Mouse (Mus musculus): ENCODE data around the gene Gm10097. TPM values are rescaled to one million over a fixed set of nuclear protein-coding genes. Genes with fewer than 3 reads are reported as not detected.

The Gm10097 gene
- 0.07 TPM in 1 of 2 replicates, not detected in the other for polyA plus RNA-seq (2016; fragmentation: Nextera tagmentation; extraction: Ambion mirVana)

DNA sequence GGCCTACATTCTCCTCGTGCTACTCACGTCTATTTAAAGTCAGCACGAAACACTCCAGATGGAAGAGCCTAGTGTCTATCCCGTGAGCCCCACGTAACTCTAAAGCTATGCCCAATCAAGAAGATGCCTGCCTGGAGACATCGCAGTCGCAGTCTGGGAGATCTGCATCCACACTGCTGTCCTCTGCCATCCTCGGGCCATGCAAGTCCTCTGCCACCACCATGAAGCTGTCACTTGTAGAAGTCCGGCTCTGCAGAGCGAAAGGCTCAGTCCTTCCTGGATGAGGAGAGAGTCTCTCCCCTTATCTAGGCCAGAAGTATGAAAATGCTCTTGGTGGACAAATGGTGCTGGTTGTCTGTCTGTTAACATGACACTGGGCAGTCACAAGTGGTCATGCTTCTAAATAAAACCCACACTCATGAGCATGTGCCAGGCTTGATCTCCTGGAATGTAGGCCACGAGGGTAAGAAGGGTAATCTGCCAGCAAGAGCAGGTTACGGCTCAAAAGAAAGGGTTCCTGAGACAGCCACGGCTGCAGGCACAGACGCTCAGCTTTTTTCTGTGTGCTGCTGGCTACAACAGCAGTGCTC is at the start of gene Gm10097:
TSS of gene Gm10097 (plus strand) at position 517 of the 590 bp plus-strand sequence.
- no peaks in the 10 kb centered on the region for H3K9me3 ChIP-seq
- H3K4me1 ChIP-seq, result no peaks in the 10 kb centered on the region
- H3K4me3 ChIP-seq, result no peak within 1 kb of the TSS
- WGBS, result 89% methylated on average over 14 of the region's 14 CpGs
- H3K36me3 ChIP-seq (replicated peaks), result no peaks in the 10 kb centered on the region
- H3K27ac ChIP-seq, result no peak within 1 kb of the TSS
- DNase-seq (ENCODE audit: extremely low spot score, low spot score), result no peak
- no peaks in the 10 kb centered on the region for H3K27me3 ChIP-seq (ENCODE audit: poor library complexity, severe bottlenecking)

DNA sequence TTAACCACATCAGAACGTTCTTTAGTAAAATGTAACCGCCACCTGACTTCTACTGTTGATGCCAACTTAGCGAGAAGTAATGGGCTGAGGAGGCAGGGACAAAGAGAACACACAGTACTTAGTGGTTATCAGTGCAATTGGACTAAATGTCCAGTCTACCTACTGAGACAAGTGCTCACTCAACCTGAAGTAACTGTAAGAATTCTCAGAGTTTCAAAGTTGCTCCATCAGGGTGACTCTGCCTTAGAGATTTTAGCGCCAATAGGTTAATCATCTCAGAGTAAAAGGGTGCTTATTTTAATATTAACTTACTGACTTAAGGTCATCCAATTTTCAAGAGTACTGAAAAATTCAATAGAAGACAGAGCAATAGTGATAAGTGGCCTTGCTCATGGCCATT is 43.1 kb upstream of the Gm10097 start:
- Histone ChIP-seq H3K36me3 (replicated peaks) (no peaks in the 10 kb centered on the region), H3K27me3 (ENCODE audit: poor library complexity, severe bottlenecking) (peaks cover 14% of the 10 kb centered on the region; the same call in 1 of the 2 replicates), H3K27ac (no peak overlapping the region), H3K4me1 (no peaks in the 10 kb centered on the region), H3K9me3 (no peaks in the 10 kb centered on the region), H3K4me3 (no peak overlapping the region)
- DNase-seq (ENCODE audit: extremely low spot score, low spot score), result no peak
- 96% methylated on average over 4 of the region's 4 CpGs for WGBS

DNA sequence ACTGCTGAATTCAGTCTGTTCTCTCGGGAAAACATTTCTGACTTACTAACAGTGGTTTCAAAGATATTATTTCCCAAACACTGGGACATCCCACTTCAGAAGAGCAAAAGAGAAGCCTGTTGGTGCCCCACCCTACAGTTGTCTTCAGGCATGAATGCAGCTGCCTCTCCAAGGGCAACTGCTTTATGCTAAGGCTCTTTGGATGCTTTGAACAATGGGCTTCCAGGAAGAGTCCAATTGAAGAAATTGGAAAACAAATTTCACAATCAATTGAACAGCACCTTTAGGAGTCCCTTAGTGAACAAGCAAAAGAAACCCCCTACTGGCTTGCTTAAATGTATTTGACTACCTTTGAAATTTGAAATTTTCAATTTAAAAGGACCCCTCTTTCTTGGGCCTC is 41.8 kb upstream of the Gm10097 start:
- Histone ChIP-seq H3K36me3 (replicated peaks) (no peaks in the 10 kb centered on the region), H3K27me3 (ENCODE audit: poor library complexity, severe bottlenecking) (peaks cover 18% of the 10 kb centered on the region; the same call in 1 of the 2 replicates), H3K4me3 (no peak overlapping the region), H3K27ac (no peak overlapping the region), H3K4me1 (peaks cover 4% of the 10 kb centered on the region), H3K9me3 (no peaks in the 10 kb centered on the region)
- no peak for DNase-seq (ENCODE audit: extremely low spot score, low spot score)
- 64% methylated on average over 1 of the region's 1 CpGs for WGBS

DNA sequence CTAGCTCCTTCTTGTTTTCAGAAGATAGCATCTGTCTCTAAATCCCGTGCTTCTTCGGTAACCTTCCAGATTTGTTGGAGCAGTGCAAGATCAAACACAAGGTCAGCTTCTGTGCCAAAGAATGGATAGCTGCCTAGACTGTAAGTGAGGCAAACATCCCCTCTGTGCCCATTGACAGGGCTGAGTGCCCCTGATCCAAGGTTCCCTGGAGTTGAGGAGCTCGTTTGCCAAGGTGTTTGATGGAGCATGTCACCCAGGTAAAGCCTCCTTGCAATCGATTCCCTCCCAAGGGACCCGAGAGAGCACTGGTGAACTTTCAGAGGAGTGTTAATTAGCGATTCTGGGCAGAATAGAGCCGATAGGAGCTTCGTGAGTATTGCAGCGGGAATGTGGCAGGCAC is 40.7 kb upstream of the Gm10097 start:
- no peak for DNase-seq (ENCODE audit: extremely low spot score, low spot score)
- no peak overlapping the region for H3K4me3 ChIP-seq
- H3K36me3 ChIP-seq (replicated peaks), result no peaks in the 10 kb centered on the region
- no peak overlapping the region for H3K27ac ChIP-seq
- peaks cover 18% of the 10 kb centered on the region; the same call in 1 of the 2 replicates for H3K27me3 ChIP-seq (ENCODE audit: poor library complexity, severe bottlenecking)
- WGBS, result 87% methylated on average over 9 of the region's 9 CpGs
- peaks cover 12% of the 10 kb centered on the region for H3K4me1 ChIP-seq
- no peaks in the 10 kb centered on the region for H3K9me3 ChIP-seq

DNA sequence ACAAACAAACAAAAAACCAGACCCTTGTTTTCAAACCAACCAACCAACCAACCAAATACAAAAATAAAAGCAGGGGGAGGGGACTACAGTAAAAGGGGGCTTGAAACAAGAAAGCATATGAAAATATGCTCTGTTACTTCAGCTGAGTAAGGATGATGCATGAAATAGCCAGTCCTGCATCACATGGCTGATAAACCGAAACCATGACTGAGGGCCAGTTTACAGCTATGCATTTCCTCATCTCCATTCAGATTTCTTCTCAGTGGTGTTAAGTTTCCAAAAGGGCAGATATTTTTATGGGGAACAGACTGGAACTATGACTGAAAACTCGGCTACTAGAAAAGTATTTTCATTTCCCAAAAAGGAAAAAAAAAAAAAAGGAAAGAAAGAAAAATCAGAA is 39.8 kb upstream of the Gm10097 start:
- Histone ChIP-seq H3K27me3 (ENCODE audit: poor library complexity, severe bottlenecking) (peaks cover 21% of the 10 kb centered on the region), H3K27ac (no peak overlapping the region), H3K4me3 (no peak overlapping the region), H3K4me1 (peaks cover 12% of the 10 kb centered on the region), H3K36me3 (replicated peaks) (no peaks in the 10 kb centered on the region), H3K9me3 (no peaks in the 10 kb centered on the region)
- 92% methylated on average over 2 of the region's 2 CpGs for WGBS
- DNase-seq (ENCODE audit: extremely low spot score, low spot score), result no peak

DNA sequence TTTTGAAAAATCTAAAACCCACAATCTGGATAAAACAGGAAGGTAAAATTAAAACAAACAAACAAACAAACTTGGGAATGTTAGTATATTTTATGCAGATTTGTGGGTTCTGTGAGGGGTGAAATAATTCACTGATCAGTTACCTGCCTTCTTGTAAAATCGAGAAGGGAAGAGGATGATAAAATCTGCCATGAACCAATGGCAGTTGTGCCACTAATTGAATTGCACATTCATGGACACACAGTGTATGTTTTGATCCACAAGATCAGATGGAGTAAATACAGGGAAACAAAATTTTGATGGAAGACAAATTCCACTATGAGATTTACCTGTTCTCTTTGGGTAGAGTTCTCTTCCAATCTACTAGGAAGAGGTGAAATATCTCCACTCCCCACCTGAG is 39.1 kb upstream of the Gm10097 start:
- Histone ChIP-seq H3K4me1 (peaks cover 12% of the 10 kb centered on the region), H3K4me3 (no peak overlapping the region)
- 91% methylated on average over 1 of the region's 1 CpGs for WGBS

DNA sequence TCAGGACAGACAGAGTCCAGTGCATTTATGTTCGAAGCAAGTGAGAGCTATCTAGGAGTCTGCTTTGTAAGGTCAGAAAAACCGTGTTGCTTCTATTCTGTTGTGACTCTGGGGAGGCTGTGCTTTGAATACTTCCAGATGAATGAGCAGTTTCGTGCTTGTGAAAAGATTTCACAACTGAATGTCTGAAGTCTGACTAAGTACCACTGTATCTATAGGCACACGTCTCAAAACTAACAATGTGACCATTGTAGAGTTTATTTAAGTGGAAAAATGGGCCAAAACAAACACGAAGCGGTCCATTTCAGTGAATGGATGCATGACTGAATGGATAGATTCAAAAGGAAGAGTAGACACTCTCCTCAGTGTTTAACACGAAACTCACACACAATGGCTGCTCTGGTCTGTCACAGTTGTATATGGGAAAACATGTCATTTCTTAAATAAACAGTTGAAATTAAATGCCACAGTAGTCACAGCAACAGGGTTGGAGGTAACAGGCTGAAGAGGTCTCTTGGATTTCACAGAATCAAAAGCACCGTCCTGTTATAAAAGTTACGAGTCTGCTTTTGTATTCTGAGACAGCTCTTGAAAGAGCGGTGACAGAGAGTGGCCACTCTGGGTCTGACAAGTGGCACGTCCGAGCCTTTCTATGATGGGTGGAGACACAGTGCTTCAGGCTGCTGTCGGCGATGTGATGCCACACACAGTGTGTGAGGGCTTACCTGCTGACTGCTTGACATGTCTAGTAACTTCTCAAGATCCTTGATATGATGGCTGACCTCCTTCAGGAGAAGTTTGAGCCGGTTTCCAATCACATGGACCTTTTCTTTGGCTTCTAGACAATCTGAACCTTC is 36.6 kb upstream of the Gm10097 start:
- DNase-seq (ENCODE audit: extremely low spot score, low spot score), result no peak
- 55% methylated on average over 15 of the region's 15 CpGs for WGBS

More for the DNA sequence above, 39.1 kb upstream of the Gm10097 start:
- H3K27ac ChIP-seq, result no peak overlapping the region
- H3K9me3 ChIP-seq, result no peaks in the 10 kb centered on the region
- H3K36me3 ChIP-seq (replicated peaks), result no peaks in the 10 kb centered on the region
- H3K27me3 ChIP-seq (ENCODE audit: poor library complexity, severe bottlenecking), result peaks cover 25% of the 10 kb centered on the region
- no peak for DNase-seq (ENCODE audit: extremely low spot score, low spot score)

DNA sequence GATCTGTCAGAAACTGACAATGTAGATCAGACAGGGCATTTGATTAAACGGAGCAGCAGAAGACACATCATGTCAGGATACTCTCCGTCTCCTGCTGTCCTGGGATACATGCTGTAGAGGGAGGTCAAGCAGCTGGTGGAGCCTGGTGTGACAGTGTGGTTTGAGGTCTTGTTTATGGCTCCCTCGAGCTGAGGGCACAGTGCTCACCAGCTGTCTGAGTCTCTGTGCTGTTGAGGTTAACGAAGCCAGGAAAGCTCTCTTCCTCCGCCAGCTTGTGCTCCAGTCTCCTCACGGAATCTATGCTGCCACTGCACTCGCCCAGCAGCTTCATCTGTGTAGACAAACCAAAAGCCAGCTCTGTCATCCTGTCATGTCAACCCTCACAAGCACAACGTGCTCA is 27.7 kb upstream of the Gm10097 start:
- H3K4me1 ChIP-seq, result no peaks in the 10 kb centered on the region
- no peak overlapping the region for H3K27ac ChIP-seq
- WGBS, result 88% methylated on average over 8 of the region's 8 CpGs
- peaks cover 4% of the 10 kb centered on the region; the same call in 1 of the 2 replicates for H3K27me3 ChIP-seq (ENCODE audit: poor library complexity, severe bottlenecking)
- H3K4me3 ChIP-seq, result no peak overlapping the region
- H3K9me3 ChIP-seq, result peaks cover 2% of the 10 kb centered on the region; the same call in 1 of the 2 replicates
- no peak for DNase-seq (ENCODE audit: extremely low spot score, low spot score)
- H3K36me3 ChIP-seq (replicated peaks), result no peaks in the 10 kb centered on the region

More for the DNA sequence above, 36.6 kb upstream of the Gm10097 start:
- H3K36me3 ChIP-seq (replicated peaks), result no peaks in the 10 kb centered on the region
- peaks cover 12% of the 10 kb centered on the region for H3K4me1 ChIP-seq
- peaks cover 43% of the 10 kb centered on the region for H3K27me3 ChIP-seq (ENCODE audit: poor library complexity, severe bottlenecking)
- no peak overlapping the region for H3K27ac ChIP-seq
- no peak overlapping the region for H3K4me3 ChIP-seq
- no peaks in the 10 kb centered on the region for H3K9me3 ChIP-seq

DNA sequence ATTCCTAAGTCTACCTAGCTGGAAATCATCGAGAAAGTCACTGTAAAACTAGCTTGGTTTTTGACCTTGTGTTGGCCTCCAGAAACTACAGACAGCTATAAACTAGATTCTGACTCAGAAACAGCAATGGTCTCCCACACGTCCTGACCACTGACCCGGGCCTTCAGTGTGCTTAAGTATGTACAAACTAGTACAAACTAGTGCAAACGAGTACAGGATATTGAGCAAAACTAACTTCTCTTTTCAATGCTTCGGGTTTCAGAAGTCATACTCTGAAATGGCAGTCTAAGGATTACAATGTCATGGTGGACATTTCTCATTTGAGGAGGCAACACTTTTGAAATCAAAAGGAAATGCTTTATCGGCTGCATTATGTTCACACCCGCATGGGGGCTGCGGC is 24.5 kb upstream of the Gm10097 start:
- H3K36me3 ChIP-seq (replicated peaks), result no peaks in the 10 kb centered on the region
- WGBS, result 90% methylated on average over 8 of the region's 8 CpGs
- peaks cover 2% of the 10 kb centered on the region; the same call in 1 of the 2 replicates for H3K9me3 ChIP-seq
- DNase-seq (ENCODE audit: extremely low spot score, low spot score), result no peak
- H3K4me3 ChIP-seq, result no peak overlapping the region
- H3K27me3 ChIP-seq (ENCODE audit: poor library complexity, severe bottlenecking), result no peaks in the 10 kb centered on the region
- no peak overlapping the region for H3K27ac ChIP-seq
- no peaks in the 10 kb centered on the region for H3K4me1 ChIP-seq

DNA sequence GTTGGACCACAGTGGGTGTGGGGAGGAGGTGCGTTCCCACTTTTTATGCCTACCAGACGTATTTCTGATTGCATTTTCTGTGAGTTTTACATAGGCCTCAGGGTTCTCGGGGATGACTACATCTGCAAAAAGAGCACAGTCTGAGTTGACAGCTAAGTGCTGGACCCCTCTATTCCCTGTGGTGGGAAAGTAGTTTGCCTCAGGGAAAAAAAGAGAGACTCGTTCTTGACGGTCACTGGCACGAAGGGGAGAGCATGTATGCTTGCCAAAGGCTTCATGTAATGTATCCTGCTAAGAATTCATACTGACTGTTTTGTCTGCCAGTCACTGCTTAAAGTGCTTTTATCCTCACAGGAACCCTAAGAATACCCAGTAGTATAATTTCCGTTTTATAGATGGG is 23.8 kb upstream of the Gm10097 start:
- Histone ChIP-seq H3K36me3 (replicated peaks) (no peaks in the 10 kb centered on the region), H3K9me3 (peaks cover 2% of the 10 kb centered on the region; the same call in 1 of the 2 replicates), H3K4me1 (no peaks in the 10 kb centered on the region), H3K27me3 (ENCODE audit: poor library complexity, severe bottlenecking) (no peaks in the 10 kb centered on the region), H3K4me3 (no peak overlapping the region), H3K27ac (no peak overlapping the region)
- WGBS, result 91% methylated on average over 7 of the region's 7 CpGs
- DNase-seq (ENCODE audit: extremely low spot score, low spot score), result no peak

DNA sequence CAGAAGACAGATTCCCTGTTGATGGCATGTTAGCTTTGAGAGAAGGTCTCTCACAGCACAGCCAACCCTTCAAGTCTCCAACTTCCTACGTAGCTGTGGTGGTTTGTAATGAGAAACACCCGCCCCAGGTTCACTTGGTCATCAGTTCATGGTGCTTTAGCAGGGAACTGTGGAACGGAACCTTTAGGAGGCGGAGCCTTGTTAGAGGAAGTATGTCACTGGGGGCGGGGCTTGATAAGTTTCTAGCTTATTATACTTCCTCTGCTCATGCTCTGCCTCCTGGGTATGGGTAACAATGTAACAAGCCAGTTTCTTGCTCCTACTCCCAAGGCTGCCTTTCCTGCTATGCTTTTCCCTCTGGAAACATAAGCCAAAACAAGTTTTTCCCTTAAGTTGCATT is 23.3 kb upstream of the Gm10097 start:
- Histone ChIP-seq H3K36me3 (replicated peaks) (no peaks in the 10 kb centered on the region), H3K4me3 (no peak overlapping the region), H3K4me1 (no peaks in the 10 kb centered on the region), H3K27me3 (ENCODE audit: poor library complexity, severe bottlenecking) (no peaks in the 10 kb centered on the region), H3K9me3 (no peaks in the 10 kb centered on the region), H3K27ac (no peak overlapping the region)
- no peak for DNase-seq (ENCODE audit: extremely low spot score, low spot score)
- 92% methylated on average over 5 of the region's 5 CpGs for WGBS

DNA sequence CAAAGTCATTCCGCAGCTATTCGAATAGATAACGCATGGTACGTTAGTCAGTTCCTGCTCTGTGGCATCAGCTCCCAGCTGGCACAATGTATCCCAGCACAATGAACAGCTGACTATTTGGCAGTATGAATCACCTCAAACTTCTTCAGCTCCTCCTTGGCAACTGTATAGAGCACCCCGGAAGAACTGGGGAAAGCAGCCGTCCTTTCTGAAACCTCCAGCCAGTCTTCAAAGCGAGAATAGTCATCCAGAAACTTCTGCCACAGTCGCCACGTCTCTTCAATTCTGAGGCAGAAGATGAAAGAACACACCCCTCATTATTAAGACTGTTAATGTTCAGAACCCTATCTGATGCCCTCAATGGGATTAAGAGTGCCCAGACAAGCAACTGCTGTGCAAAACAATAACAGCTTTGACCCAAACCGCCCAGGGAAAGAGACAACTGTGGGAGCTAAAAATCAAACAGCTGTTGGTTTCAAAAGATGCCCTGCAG is 12.7 kb upstream of the Gm10097 start:
- Histone ChIP-seq H3K4me3 (no peak overlapping the region), H3K4me1 (peaks cover 11% of the 10 kb centered on the region), H3K36me3 (replicated peaks) (no peaks in the 10 kb centered on the region), H3K27me3 (ENCODE audit: poor library complexity, severe bottlenecking) (no peaks in the 10 kb centered on the region), H3K27ac (no peak overlapping the region), H3K9me3 (no peaks in the 10 kb centered on the region)
- no peak for DNase-seq (ENCODE audit: extremely low spot score, low spot score)
- WGBS, result 51% methylated on average over 10 of the region's 10 CpGs

DNA sequence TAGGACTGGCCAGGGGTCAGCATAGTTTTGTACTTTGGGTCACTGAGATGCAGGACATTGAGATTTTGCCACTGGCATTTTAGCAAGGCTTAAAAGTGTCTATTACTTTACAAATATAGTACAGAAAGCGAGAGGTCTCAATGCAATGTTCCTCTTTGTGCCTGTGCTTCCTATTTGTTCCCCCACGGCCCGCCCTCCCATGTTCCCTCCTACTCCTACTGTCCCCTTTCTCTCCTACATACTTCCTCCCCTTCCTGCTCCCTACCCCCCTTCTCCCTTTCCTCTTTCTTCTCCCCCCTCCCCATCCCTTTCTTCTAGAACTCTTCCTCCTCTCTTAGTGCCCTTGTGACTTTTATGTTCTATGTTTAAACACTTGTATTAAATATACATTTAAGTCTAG is 12.1 kb upstream of the Gm10097 start:
- H3K4me1 ChIP-seq, result peaks cover 11% of the 10 kb centered on the region
- no peak for DNase-seq (ENCODE audit: extremely low spot score, low spot score)
- H3K27ac ChIP-seq, result no peak overlapping the region
- no peak overlapping the region for H3K4me3 ChIP-seq
- H3K9me3 ChIP-seq, result no peaks in the 10 kb centered on the region
- no peaks in the 10 kb centered on the region for H3K36me3 ChIP-seq (replicated peaks)
- 81% methylated on average over 3 of the region's 3 CpGs for WGBS
- no peaks in the 10 kb centered on the region for H3K27me3 ChIP-seq (ENCODE audit: poor library complexity, severe bottlenecking)

All from forebrain, embryonic 10.5 days (tissue).